Mouse (Mus musculus) heart, embryonic 10.5 days (tissue): ENCODE data around the gene Lnx2. TPM values are rescaled to one million over a fixed set of nuclear protein-coding genes. Genes with fewer than 3 reads are reported as not detected.
A peak's percentile ranks its signal among the peaks of the same experiment; 100 is the strongest.

Experiments
- DNase-seq: peaks from one replicate; pipeline ENCODE4 v3.0.0-alpha.2; 2017; ENCODE audit warnings: low spot score
- H3K27ac ChIP-seq: fragments of 300-500 bp; sonication (generic); 2 replicates; pipeline ENCODE4 v1.5.1; 2016; ENCODE audit warnings: mild to moderate bottlenecking
- H3K27me3 ChIP-seq: fragments of 300-500 bp; sonication (generic); 2 replicates; pipeline ENCODE4 v1.6.1; 2016; ENCODE audit warnings: mild to moderate bottlenecking; ENCODE audit not compliant: poor library complexity, insufficient read depth, severe bottlenecking
- H3K36me3 ChIP-seq: fragments of 300-500 bp; sonication (generic); 2 replicates; pipeline ENCODE4 v1.6.1; 2016; ENCODE audit warnings: mild to moderate bottlenecking, moderate library complexity
- H3K4me1 ChIP-seq: fragments of 300-500 bp; sonication (generic); 2 replicates; pipeline ENCODE4 v1.6.1; 2016; ENCODE audit warnings: mild to moderate bottlenecking
- H3K4me3 ChIP-seq: fragments of 300-500 bp; sonication (generic); 2 replicates; pipeline ENCODE4 v1.5.1; 2016; ENCODE audit warnings: mild to moderate bottlenecking, moderate library complexity
- H3K9me3 ChIP-seq: fragments of 300-500 bp; sonication (generic); 2 replicates; pipeline ENCODE4 v1.6.1; 2016; ENCODE audit warnings: mild to moderate bottlenecking, moderate library complexity
- WGBS: fragments of 180-500 bp; shearing (Covaris S2); methylation state at CpG from one replicate; pipeline ENCODE4 v1.1.7; 2016; 5-methylcytosine and 5-hydroxymethylcytosine counted together
- polyA plus RNA-seq: library from polyadenylated mRNA; unstranded; fragments of >200 nt; fragmentation: Nextera tagmentation; extraction: Ambion mirVana; gene quantifications from 2 replicates; pipeline ENCODE4 v1.2.1, GENCODE M21; 2016

Gene Lnx2
- polyA plus RNA-seq, 1 experiment from 2014 or later: 10.0 TPM

- H3K4me1 ChIP-seq: peaks cover 21% of the 10 kb centered on the region
- H3K27me3 ChIP-seq: no peaks in the 10 kb centered on the region
- no peak overlapping the region for H3K27ac ChIP-seq
- H3K9me3 ChIP-seq: no peaks in the 10 kb centered on the region
- no peak for DNase-seq
- H3K4me3 ChIP-seq: no peak overlapping the region
- 81% methylated on average over 5 of the region's 5 CpGs for WGBS
- H3K36me3 ChIP-seq: peaks cover 25% of the 10 kb centered on the region; the same call in 1 of the 2 replicates
Observed at GRCm38 (mm10) chr5:147039394-147039793, 37.0 kb downstream of the Lnx2 start.

DNA sequence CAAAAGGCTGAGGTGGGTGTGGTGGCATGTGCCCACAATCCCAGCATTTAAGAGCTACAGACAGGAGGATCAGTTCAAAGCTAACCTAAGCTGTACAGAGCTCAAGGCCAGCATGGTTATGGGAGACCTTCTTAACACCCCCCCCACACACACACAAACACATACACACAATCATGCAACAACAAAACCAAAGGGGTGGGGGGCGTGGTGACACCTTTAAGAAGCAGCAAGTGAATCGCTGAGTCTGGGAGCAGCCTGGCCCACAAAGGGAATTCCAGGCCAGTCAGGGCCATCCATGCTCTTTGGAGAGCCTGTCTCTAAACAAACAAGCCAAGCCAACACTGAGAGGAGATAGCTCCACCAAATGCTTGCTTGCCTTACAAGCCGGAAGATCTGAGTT lies 38.8 kb downstream of the Lnx2 start:
- H3K36me3 ChIP-seq: peaks cover 34% of the 10 kb centered on the region; the same call in 1 of the 2 replicates
- 50% methylated on average over 3 of the region's 3 CpGs for WGBS
- H3K27ac ChIP-seq: no peak overlapping the region; the same call in 1 of the 2 replicates
- H3K9me3 ChIP-seq: no peaks in the 10 kb centered on the region
- no peaks in the 10 kb centered on the region for H3K27me3 ChIP-seq
- no peak for DNase-seq
- H3K4me1 ChIP-seq: peaks cover 21% of the 10 kb centered on the region
- H3K4me3 ChIP-seq: no peak overlapping the region

DNA sequence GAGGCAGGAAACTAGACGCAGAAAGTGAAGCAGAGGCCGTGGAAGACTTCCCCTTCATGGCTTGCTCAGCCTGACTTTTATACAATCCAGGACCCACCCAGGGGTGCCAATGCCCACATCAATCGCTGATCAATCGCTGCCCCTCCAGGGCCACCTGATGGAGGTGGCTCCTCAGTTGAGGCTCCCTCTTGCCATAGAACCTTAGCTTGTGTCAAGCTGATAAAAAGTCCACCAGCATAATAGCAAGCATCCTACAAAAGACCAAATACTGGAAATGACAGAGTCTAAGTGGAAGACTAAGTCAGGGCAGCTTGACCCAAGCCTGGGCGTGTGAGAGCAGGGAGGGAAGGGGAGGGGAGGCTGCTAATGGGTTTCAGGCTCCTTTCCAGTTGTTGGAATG lies 39.7 kb downstream of the Lnx2 start:
- Histone ChIP-seq H3K27ac (no peak overlapping the region), H3K9me3 (no peaks in the 10 kb centered on the region), H3K4me1 (peaks cover 21% of the 10 kb centered on the region), H3K27me3 (no peaks in the 10 kb centered on the region), H3K4me3 (no peak overlapping the region), H3K36me3 (peaks cover 37% of the 10 kb centered on the region)
- 77% methylated on average over 5 of the region's 5 CpGs for WGBS
- no peak for DNase-seq

DNA sequence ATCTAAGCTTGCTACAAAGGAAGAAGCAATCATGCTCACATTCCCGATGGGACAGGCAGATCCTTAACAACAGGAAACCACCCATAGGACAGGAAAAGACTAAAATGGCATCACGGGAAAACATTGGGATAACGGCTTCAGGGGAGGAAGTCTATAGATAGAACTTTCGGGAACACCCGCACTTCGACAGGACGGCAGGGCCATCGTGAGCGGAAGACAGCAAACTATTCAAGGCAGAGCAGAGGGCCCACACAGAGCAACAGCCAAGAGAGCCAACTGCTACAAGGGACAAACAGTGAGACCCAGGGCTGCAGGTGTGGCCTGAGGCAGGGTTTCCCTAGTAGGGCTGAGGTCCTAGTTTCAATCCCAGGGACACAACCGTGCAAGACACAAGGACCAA lies 40.4 kb downstream of the Lnx2 start:
- WGBS: 55% methylated on average over 10 of the region's 10 CpGs
- Histone ChIP-seq H3K36me3 (peaks cover 39% of the 10 kb centered on the region), H3K27me3 (no peaks in the 10 kb centered on the region), H3K9me3 (no peaks in the 10 kb centered on the region), H3K4me3 (no peak overlapping the region), H3K4me1 (peaks cover 21% of the 10 kb centered on the region), H3K27ac (0 out of 2 replicates have a peak overlapping the region, but pooled peaks have one; percentile 60)
- DNase-seq: no peak

DNA sequence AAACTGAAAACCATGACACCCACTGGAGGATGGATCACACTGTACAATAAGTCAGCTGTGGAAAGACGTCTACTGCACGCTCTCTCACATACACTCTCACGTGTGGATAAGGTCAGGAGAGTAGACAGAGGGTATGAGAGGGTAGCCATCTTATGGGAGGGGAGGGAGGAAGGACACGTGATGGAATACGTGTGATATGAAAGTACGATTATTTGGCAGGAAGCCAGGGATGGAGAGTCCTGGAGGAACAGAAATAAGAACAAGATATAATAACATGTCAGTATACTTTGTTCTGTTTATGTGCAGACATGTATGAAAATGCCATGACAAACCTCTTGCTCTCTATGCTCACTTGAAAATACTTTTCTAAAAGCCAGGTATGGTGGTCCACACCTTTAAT lies 41.1 kb downstream of the Lnx2 start:
- Histone ChIP-seq H3K36me3 (peaks cover 34% of the 10 kb centered on the region), H3K4me3 (no peak overlapping the region), H3K9me3 (no peaks in the 10 kb centered on the region), H3K4me1 (peaks cover 21% of the 10 kb centered on the region), H3K27me3 (no peaks in the 10 kb centered on the region), H3K27ac (no peak overlapping the region)
- 86% methylated on average over 6 of the region's 6 CpGs for WGBS
- DNase-seq: no peak

DNA sequence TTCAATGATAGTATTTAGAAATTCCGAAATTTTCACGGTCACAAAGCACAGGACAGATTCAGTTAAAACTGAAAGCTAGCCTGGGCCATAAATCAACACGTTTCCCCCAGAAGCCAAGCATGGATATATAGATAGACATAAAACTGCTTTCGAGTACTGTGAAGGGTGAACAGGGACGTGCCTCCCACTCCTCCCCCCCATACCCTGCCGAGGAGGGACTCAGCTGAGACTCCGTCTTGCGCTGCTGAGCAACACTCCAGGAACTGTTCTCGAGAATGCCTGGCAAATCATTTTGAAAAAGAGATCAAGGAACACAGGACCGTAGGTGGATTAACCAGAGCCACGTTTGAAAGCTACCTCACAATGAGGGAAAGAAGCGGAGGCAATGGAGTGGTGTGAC lies 42.1 kb downstream of the Lnx2 start:
- DNase-seq: no peak
- Histone ChIP-seq H3K9me3 (no peaks in the 10 kb centered on the region), H3K27me3 (no peaks in the 10 kb centered on the region), H3K4me3 (no peak overlapping the region), H3K4me1 (peaks cover 21% of the 10 kb centered on the region), H3K36me3 (peaks cover 31% of the 10 kb centered on the region), H3K27ac (no peak overlapping the region)
- 87% methylated on average over 12 of the region's 12 CpGs for WGBS

GRCm38 (mm10) chr5:147033155-147033554 lies 43.2 kb downstream of the Lnx2 start:
- Histone ChIP-seq H3K9me3 (no peaks in the 10 kb centered on the region), H3K36me3 (peaks cover 39% of the 10 kb centered on the region), H3K4me1 (peaks cover 17% of the 10 kb centered on the region), H3K4me3 (no peak overlapping the region), H3K27ac (no peak overlapping the region), H3K27me3 (no peaks in the 10 kb centered on the region)
- DNase-seq: no peak
- 90% methylated on average over 13 of the region's 13 CpGs for WGBS

DNA sequence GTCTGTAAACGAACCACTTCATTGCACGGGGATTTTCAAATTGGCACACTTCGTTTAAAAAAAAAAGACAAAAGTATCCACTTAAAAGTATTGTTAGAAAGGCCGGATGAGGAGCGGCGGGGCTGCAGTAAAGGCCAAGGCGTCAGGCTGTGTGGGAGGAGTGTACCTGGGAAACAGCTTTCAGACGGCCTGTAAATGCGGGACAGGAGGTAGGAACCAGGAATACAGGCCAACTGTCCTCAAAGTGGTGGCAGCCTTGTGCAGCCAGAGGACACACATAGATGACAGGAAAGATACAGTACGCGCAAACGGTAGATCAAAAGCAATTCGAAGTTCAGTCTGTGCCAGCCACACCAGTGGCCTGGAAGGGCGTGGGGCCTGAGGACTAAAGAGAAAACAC lies 45.1 kb downstream of the Lnx2 start:
- peaks cover 3% of the 10 kb centered on the region for H3K4me1 ChIP-seq
- H3K4me3 ChIP-seq: no peak overlapping the region
- H3K27ac ChIP-seq: no peak overlapping the region
- H3K9me3 ChIP-seq: no peaks in the 10 kb centered on the region
- H3K27me3 ChIP-seq: no peaks in the 10 kb centered on the region
- 87% methylated on average over 14 of the region's 14 CpGs for WGBS
- H3K36me3 ChIP-seq: peaks cover 57% of the 10 kb centered on the region
- no peak for DNase-seq

GRCm38 (mm10) chr5:147024331-147025034 lies 51.9 kb downstream of the Lnx2 start:
- 81% methylated on average over 24 of the region's 24 CpGs for WGBS
- Histone ChIP-seq H3K4me1 (no peaks in the 10 kb centered on the region), H3K4me3 (no peak overlapping the region), H3K36me3 (peaks cover 59% of the 10 kb centered on the region), H3K9me3 (no peaks in the 10 kb centered on the region), H3K27me3 (peaks cover 4% of the 10 kb centered on the region; the same call in 1 of the 2 replicates), H3K27ac (no peak overlapping the region)
- no peak for DNase-seq

- Histone ChIP-seq H3K9me3 (no peaks in the 10 kb centered on the region), H3K27me3 (peaks cover 11% of the 10 kb centered on the region; the same call in 1 of the 2 replicates), H3K36me3 (peaks cover 60% of the 10 kb centered on the region), H3K27ac (no peak overlapping the region), H3K4me1 (no peaks in the 10 kb centered on the region), H3K4me3 (no peak overlapping the region)
- DNase-seq: no peak
- WGBS: 84% methylated on average over 18 of the region's 18 CpGs
Observed at GRCm38 (mm10) chr5:147023245-147023970, 53.0 kb downstream of the Lnx2 start.

- no peak overlapping the region for H3K4me3 ChIP-seq
- H3K9me3 ChIP-seq: no peaks in the 10 kb centered on the region
- WGBS: 72% methylated on average over 5 of the region's 5 CpGs
- no peak overlapping the region for H3K27ac ChIP-seq
- no peaks in the 10 kb centered on the region for H3K4me1 ChIP-seq
- peaks cover 12% of the 10 kb centered on the region; the same call in 1 of the 2 replicates for H3K27me3 ChIP-seq
- no peak for DNase-seq
- peaks cover 54% of the 10 kb centered on the region for H3K36me3 ChIP-seq
Observed at GRCm38 (mm10) chr5:147021546-147022265, 54.7 kb downstream of the Lnx2 start.

DNA sequence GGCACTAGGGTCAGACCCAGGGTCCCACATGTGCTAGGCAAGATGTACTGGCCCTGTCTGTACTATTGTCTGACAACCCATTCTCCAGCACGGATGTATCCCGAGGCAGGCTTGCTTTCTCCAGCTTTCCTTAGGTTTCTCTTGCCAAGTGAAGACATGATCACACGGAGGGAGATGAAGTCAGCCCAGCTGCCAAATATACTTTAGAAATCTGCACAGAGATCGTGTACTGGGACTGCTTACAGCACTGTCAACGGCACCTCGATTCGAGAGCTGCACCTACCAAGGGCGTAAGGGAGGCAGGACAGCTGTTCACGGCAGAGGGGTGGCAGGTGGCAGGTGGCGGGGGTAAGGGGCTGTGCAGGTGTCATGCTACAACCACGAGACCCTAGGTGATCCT lies 55.8 kb downstream of the Lnx2 start:
- Histone ChIP-seq H3K36me3 (peaks cover 49% of the 10 kb centered on the region), H3K4me3 (no peak overlapping the region), H3K27me3 (peaks cover 12% of the 10 kb centered on the region; the same call in 1 of the 2 replicates), H3K4me1 (no peaks in the 10 kb centered on the region), H3K27ac (no peak overlapping the region), H3K9me3 (no peaks in the 10 kb centered on the region)
- DNase-seq: no peak
- WGBS: 90% methylated on average over 11 of the region's 11 CpGs

DNA sequence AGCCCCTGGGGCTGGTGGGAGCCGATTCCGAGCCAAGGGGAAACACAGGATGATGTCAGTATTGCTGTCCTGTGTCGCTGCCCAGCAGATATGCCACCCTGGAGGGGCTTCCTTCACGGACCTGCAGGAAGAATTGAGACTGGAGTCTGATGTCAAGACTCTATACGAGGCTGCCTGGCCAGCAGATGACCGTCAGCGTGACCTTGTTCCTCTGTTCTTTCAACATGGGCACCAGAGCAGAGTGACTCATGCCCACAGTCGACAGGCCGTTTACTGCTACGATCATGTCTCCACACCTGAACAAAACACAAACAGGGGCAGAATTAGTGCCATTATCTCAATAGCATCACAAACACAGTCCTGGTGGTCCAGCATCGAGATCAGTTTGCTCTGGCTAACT lies 57.6 kb downstream of the Lnx2 start:
- WGBS: 78% methylated on average over 11 of the region's 11 CpGs
- Histone ChIP-seq H3K4me3 (no peak overlapping the region), H3K36me3 (peaks cover 42% of the 10 kb centered on the region), H3K4me1 (no peaks in the 10 kb centered on the region), H3K27ac (no peak overlapping the region), H3K27me3 (peaks cover 12% of the 10 kb centered on the region; the same call in 1 of the 2 replicates), H3K9me3 (no peaks in the 10 kb centered on the region)
- no peak for DNase-seq
